Mouse (Mus musculus) neural tube, embryonic 11.5 days (tissue): ENCODE data around the gene Olfr1052. TPM values are rescaled to one million over a fixed set of nuclear protein-coding genes. Genes with fewer than 3 reads are reported as not detected.
"Not testable (repeated sequence)": the region's sequence is repeated elsewhere in the genome, so short reads cannot be mapped to it uniquely, and the experiment has no call there.

Experiments
- ATAC-seq: fragments of 200-750 bp; cut with Nextera tagmentation; 2 replicates; pipeline ENCODE4 v1.8.0; 2017; ENCODE audit warnings: moderate number of reproducible peaks, mild to moderate bottlenecking, moderate TSS enrichment, moderate library complexity; ENCODE audit not compliant: insufficient read depth, low FRiP score, low TSS enrichment
- DNase-seq: peaks from one replicate; pipeline ENCODE4 v3.0.0-alpha.2; 2015; ENCODE audit warnings: low spot score
- H3K27ac ChIP-seq: fragments of 300-500 bp; sonication (generic); 2 replicates; pipeline ENCODE4 v1.5.1; 2014; ENCODE audit warnings: low read depth, mild to moderate bottlenecking, low read length
- H3K27me3 ChIP-seq: fragments of 300-500 bp; sonication (generic); 2 replicates; pipeline ENCODE4 v1.6.1; 2014; ENCODE audit warnings: mild to moderate bottlenecking, low read length, mixed read lengths; ENCODE audit not compliant: control insufficient read depth, insufficient read depth
- H3K36me3 ChIP-seq: fragments of 300-500 bp; sonication (generic); 2 replicates; pipeline ENCODE4 v1.6.1; 2014; ENCODE audit warnings: mild to moderate bottlenecking, low read length, moderate library complexity, mixed read lengths; ENCODE audit not compliant: control insufficient read depth, insufficient read depth
- H3K4me1 ChIP-seq: fragments of 300-500 bp; sonication (generic); 2 replicates; pipeline ENCODE4 v1.6.1; 2014; ENCODE audit warnings: low read length, mixed read lengths; ENCODE audit not compliant: control insufficient read depth, insufficient read depth
- H3K4me2 ChIP-seq: fragments of 300-500 bp; sonication (generic); 2 replicates; pipeline ENCODE4 v1.6.1; 2014; ENCODE audit warnings: low read depth, mild to moderate bottlenecking, moderate library complexity
- H3K4me3 ChIP-seq: fragments of 300-500 bp; sonication (generic); 2 replicates; pipeline ENCODE4 v1.5.1; 2014; ENCODE audit warnings: low read depth, low read length
- H3K9ac ChIP-seq: fragments of 300-500 bp; sonication (generic); 2 replicates; pipeline ENCODE4 v1.6.1; 2014; ENCODE audit warnings: mild to moderate bottlenecking, low read length
- H3K9me3 ChIP-seq: fragments of 300-500 bp; sonication (generic); 2 replicates; pipeline ENCODE4 v1.6.1; 2016; ENCODE audit warnings: low read length; ENCODE audit not compliant: control insufficient read depth
- WGBS: fragments of 180-500 bp; shearing (Covaris S2); extraction: QIAGEN DNeasy Blood & Tissue Kit; methylation state at CpG from one replicate; pipeline ENCODE4 v1.1.7; 2014; 5-methylcytosine and 5-hydroxymethylcytosine counted together
- polyA plus RNA-seq: library from polyadenylated mRNA; unstranded; fragments of >200 nt; fragmentation: Nextera tagmentation; extraction: Ambion mirVana; gene quantifications from 2 replicates; pipeline ENCODE4 v1.2.1, GENCODE M21; 2014

Gene Olfr1052
- not detected in 2 replicates for polyA plus RNA-seq

- Histone ChIP-seq H3K4me1 (no peaks in the 10 kb centered on the region), H3K9me3 (no peaks in the 10 kb centered on the region)
Observed at GRCm38 (mm10) chr2:86292155-86292554, at the start of gene Olfr1052. Gene Olfr1052 (plus strand): TSS chr2:86292455.

GRCm38 (mm10) chr2:86258228-86258627 is 34.0 kb upstream of the Olfr1052 start, which contains the start of gene Olfr1049:
Gene Olfr1049 (minus strand): TSS chr2:86258328.
- H3K36me3 ChIP-seq, H3K27me3 ChIP-seq, ATAC-seq, H3K4me1 ChIP-seq, H3K4me3 ChIP-seq, DNase-seq, H3K9ac ChIP-seq, H3K27ac ChIP-seq, H3K9me3 ChIP-seq, H3K4me2 ChIP-seq: not testable (repeated sequence)

More at GRCm38 (mm10) chr2:86292155-86292554, at the start of gene Olfr1052:
- DNase-seq (no peak), ATAC-seq (no peak)
- no peaks in the 10 kb centered on the region for H3K36me3 ChIP-seq
- H3K4me3 ChIP-seq: no peak within 1 kb of the TSS
- no peak within 1 kb of the TSS for H3K27ac ChIP-seq
- no peak within 1 kb of the TSS for H3K4me2 ChIP-seq
- H3K27me3 ChIP-seq: no peaks in the 10 kb centered on the region
- no peak within 1 kb of the TSS for H3K9ac ChIP-seq

GRCm38 (mm10) chr2:86278988-86279387 is 13.3 kb upstream of the Olfr1052 start, which contains the start of gene Olfr1051:
Gene Olfr1051 (minus strand): TSS chr2:86279088.
- H3K27ac ChIP-seq, H3K9ac ChIP-seq, H3K4me2 ChIP-seq, H3K4me3 ChIP-seq, H3K9me3 ChIP-seq, DNase-seq, H3K4me1 ChIP-seq, H3K36me3 ChIP-seq, H3K27me3 ChIP-seq, ATAC-seq: not testable (repeated sequence)

GRCm38 (mm10) chr2:86315184-86315583 is 22.9 kb downstream of the Olfr1052 start, which contains the start of gene Olfr1053:
Gene Olfr1053 (minus strand): TSS chr2:86315284.
- Histone ChIP-seq H3K36me3 (no peaks in the 10 kb centered on the region), H3K9ac (no peak within 1 kb of the TSS), H3K4me2 (no peak within 1 kb of the TSS), H3K27ac (no peak within 1 kb of the TSS), H3K9me3 (no peaks in the 10 kb centered on the region), H3K27me3 (no peaks in the 10 kb centered on the region), H3K4me3 (no peak within 1 kb of the TSS), H3K4me1 (no peaks in the 10 kb centered on the region)
- 68% methylated on average over 3 of the region's 3 CpGs for WGBS
- ATAC-seq: no peak
- DNase-seq: no peak

- Histone ChIP-seq H3K36me3 (no peaks in the 10 kb centered on the region), H3K4me3 (no peak within 1 kb of the TSS), H3K27ac (no peak within 1 kb of the TSS), H3K27me3 (no peaks in the 10 kb centered on the region), H3K4me2 (no peak within 1 kb of the TSS), H3K9ac (no peak within 1 kb of the TSS), H3K4me1 (no peaks in the 10 kb centered on the region), H3K9me3 (no peaks in the 10 kb centered on the region)
- no peak for ATAC-seq
- no peak for DNase-seq
- WGBS: 88% methylated on average over 3 of the region's 3 CpGs
Observed at GRCm38 (mm10) chr2:86335333-86335732, 43.1 kb downstream of the Olfr1052 start, which contains the start of gene Olfr1054. Gene Olfr1054 (minus strand): TSS chr2:86335433.

Other genes with a start within 250 kb of the Olfr1052 start
- gene Olfr1034, start 246.6 kb upstream of the Olfr1052 start, polyA plus RNA-seq: not detected in 2 replicates
- not detected in 2 replicates for gene Olfr1036, start 218.5 kb upstream of the Olfr1052 start, polyA plus RNA-seq
- not detected in 2 replicates for gene Olfr1037, start 205.1 kb upstream of the Olfr1052 start, polyA plus RNA-seq
- gene Olfr1039, start 156.5 kb upstream of the Olfr1052 start, polyA plus RNA-seq: not detected in 2 replicates
- gene Olfr1040, start 145.7 kb upstream of the Olfr1052 start, polyA plus RNA-seq: not detected in 2 replicates
- gene Olfr1042, start 130.6 kb upstream of the Olfr1052 start, polyA plus RNA-seq: not detected in 2 replicates
- gene Olfr1043, start 124.9 kb upstream of the Olfr1052 start, polyA plus RNA-seq: not detected in 2 replicates
- gene Olfr1044, start 114.6 kb upstream of the Olfr1052 start, polyA plus RNA-seq: not detected in 2 replicates
- gene Olfr52, start 106.8 kb upstream of the Olfr1052 start, polyA plus RNA-seq: not detected in 2 replicates
- not detected in 2 replicates for gene Olfr1045, start 89.4 kb upstream of the Olfr1052 start, polyA plus RNA-seq
- gene Olfr1046, start 73.1 kb upstream of the Olfr1052 start, polyA plus RNA-seq: not detected in 2 replicates
- gene Olfr1047, start 61.1 kb upstream of the Olfr1052 start, polyA plus RNA-seq: not detected in 2 replicates
- gene Olfr1048, start 52.2 kb upstream of the Olfr1052 start, polyA plus RNA-seq: not detected in 2 replicates
- gene Olfr1049, start 34.1 kb upstream of the Olfr1052 start, polyA plus RNA-seq: not detected in 2 replicates
- not detected in 2 replicates for gene Olfr1051, start 13.4 kb upstream of the Olfr1052 start, polyA plus RNA-seq
- not detected in 2 replicates for gene Olfr1053, start 22.8 kb downstream of the Olfr1052 start, polyA plus RNA-seq
- gene Olfr1054, start 43.0 kb downstream of the Olfr1052 start, polyA plus RNA-seq: not detected in 2 replicates
- not detected in 2 replicates for gene Olfr1055, start 57.8 kb downstream of the Olfr1052 start, polyA plus RNA-seq
- not detected in 2 replicates for gene Olfr1056, start 70.0 kb downstream of the Olfr1052 start, polyA plus RNA-seq
- not detected in 2 replicates for gene Olfr1057, start 85.9 kb downstream of the Olfr1052 start, polyA plus RNA-seq
- gene Olfr1058, start 96.1 kb downstream of the Olfr1052 start, polyA plus RNA-seq: not detected in 2 replicates
- not detected in 2 replicates for gene Olfr1061, start 121.6 kb downstream of the Olfr1052 start, polyA plus RNA-seq
- not detected in 2 replicates for gene Olfr1062, start 134.3 kb downstream of the Olfr1052 start, polyA plus RNA-seq
- gene Olfr1065, start 158.1 kb downstream of the Olfr1052 start, polyA plus RNA-seq: not detected in 2 replicates
- gene Olfr1066, start 163.8 kb downstream of the Olfr1052 start, polyA plus RNA-seq: not detected in 2 replicates
- not detected in 2 replicates for gene Olfr228, start 194.9 kb downstream of the Olfr1052 start, polyA plus RNA-seq
- gene Olfr1076, start 216.0 kb downstream of the Olfr1052 start, polyA plus RNA-seq: not detected in 2 replicates